Mouse (Mus musculus): ENCODE results near the gene Kif21a. TPM values are rescaled to one million over a fixed set of nuclear protein-coding genes. Genes with fewer than 3 reads are reported as not detected.

The Kif21a gene
- total RNA-seq (2014; fragmentation: Nextera tagmentation) (1.2 and 2.1 TPM in 2 replicates), total RNA-seq (2017) (0.14 and 1.3 TPM in 2 replicates)

GRCm38 (mm10) chr15:91049496-91050441, at the start of gene Kif21a:
Gene Kif21a (minus strand): TSS chr15:91049948.
- peak; percentile 71 for ATAC-seq (replicated peaks; ENCODE audit: low FRiP score, low TSS enrichment, poor library complexity, severe bottlenecking)

DNA sequence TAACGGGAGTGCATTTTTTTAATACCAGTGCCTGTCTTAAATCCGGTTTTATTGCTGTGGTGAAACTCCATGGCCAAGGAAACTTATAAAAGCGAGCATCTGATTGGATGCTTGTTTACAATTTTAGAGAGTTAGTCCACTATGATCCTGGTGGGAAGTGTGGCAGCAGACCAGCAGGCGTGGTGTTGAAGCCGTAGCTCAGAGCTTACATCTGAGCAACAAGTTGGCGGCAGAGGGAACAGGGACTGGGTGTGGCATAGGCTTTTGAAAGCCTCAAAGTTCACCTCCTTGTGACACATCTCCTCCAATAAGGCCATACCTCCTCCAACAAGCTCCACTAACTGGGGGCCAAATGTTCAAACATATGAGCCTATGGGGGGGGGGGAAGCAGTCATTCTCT, 46.9 kb upstream of the Kif21a start:
- no peak for ATAC-seq (replicated peaks; ENCODE audit: low FRiP score, low TSS enrichment, poor library complexity, severe bottlenecking)

DNA sequence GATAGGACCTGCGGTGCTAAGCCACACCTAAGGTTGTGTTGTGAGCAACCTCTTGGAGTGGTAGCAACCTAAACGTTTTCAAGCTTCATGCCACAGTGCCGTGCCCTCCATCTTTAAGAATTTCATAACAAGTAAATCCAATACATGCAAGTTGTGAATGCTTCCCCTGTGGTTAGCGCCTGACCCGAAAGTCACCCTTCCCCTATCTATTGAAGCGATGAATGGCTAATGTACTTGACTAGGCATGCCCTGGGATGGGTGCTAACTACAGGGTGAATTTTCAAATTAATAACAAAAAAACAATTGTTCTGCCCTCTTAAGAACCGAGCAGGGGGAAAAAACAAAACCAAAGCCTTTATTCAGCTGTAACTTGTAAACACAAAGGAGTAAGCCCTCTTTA, 39.7 kb upstream of the Kif21a start:
- ATAC-seq (replicated peaks; ENCODE audit: low FRiP score, low TSS enrichment, poor library complexity, severe bottlenecking) = no peak

DNA sequence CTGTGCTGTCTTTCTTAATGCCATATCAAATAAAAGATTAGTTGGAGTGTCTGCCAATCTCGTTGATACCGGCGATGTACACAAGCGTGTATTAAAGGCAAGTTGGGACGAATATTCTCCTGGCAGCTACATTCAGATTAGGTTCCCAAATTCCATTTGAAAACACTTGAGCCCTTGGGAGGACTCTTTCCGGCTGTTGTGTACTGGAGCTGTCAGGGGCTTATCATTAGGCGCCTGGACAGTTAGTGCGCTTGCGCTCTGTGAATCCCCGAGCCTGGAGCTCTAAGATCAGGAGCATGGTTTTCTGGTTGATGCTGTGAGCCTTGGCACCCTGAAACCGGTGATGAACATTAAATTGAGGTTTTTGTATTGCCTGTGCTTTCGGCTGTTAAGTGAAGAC, 38.3 kb upstream of the Kif21a start:
- ATAC-seq (replicated peaks; ENCODE audit: low FRiP score, low TSS enrichment, poor library complexity, severe bottlenecking) = no peak

DNA sequence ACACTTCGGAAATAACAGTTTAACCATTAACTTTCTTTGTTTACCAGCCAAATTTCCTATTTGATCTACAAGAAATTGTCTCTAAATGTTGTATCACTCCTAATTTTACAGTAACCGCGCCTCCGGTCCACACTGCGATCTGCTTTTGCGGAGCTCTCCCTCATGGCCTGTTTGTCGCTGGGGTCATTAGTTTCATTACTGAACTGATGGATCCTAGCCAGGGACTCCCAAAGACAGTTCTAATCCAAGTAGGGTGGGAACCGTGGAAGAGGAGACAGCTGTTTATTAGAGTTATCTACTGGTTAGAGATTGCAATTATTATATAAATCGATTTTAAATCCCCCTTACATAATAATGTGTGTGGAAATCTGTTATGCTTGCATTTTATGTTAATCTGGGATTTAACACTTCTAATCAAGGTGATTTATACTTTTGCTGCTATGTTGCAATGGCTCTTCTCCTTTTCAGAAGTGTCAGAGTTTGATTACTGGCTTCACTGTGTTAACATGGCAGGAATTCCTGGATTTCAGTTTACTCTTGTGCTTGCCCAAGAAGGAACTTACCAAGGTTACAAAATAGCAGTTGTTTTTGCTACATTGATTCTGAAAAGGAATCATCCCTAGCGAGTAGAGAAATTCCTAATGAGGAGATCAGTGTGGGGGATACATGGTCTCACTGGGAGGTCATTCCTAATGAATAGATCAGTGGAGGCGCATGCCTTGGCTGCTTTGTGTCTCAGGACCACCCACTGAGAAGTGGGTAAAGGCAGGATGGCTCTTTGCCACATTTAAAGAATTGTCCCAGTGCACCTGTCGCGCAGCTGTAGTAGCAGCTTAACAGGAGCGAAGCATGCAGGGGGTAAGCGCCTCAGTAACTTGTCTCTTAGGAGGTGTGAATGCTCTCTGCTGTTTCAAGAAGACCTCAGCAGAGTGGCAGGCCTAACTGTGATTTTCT, 28.0 kb upstream of the Kif21a start:
- ATAC-seq (replicated peaks; ENCODE audit: low FRiP score, low TSS enrichment, poor library complexity, severe bottlenecking) = no peak

DNA sequence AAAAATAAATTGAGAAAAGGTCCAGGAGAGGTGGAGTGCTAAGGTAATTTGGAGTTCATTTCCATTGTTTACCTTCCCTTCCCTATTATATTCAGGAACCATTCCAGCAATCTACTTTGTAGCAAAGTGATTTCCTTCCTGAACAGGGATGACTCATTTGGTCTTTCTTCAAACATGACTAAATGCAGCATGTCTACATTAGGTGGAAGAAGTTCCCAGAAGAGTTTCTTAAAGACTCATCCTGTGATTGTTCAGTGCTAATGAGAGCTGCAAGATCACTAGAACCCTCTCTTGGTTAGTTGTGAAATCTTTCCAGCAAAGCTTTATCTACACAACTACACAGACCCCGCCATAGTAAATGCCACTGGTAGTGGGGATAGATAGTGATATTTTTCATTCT, 22.7 kb upstream of the Kif21a start:
- no peak for ATAC-seq (replicated peaks; ENCODE audit: low FRiP score, low TSS enrichment, poor library complexity, severe bottlenecking)

DNA sequence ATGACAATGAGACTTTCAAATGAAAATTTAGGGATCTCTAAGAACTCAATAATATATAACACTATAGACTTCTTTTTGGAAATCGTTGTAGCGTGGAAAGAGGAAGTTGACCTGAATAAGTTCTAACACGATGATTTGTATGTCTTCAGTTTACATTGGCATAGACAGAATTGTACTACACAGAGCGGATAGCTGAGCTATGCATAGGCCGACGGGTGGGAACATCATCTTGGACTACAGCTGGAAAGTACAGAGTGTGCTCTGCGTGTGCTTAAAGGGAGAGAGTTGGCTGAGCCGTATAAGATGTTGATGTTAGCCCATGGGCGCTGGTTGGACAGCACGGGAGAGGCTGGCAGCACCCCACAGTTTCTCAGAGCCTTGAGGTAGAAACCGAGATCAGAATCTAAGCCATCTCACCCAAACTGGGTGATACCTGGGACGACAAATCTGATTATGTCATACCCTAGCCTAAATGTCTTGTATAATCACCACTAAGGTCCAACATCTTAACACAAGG, 14.6 kb upstream of the Kif21a start:
- ATAC-seq (replicated peaks; ENCODE audit: low FRiP score, low TSS enrichment, poor library complexity, severe bottlenecking) = no peak

DNA sequence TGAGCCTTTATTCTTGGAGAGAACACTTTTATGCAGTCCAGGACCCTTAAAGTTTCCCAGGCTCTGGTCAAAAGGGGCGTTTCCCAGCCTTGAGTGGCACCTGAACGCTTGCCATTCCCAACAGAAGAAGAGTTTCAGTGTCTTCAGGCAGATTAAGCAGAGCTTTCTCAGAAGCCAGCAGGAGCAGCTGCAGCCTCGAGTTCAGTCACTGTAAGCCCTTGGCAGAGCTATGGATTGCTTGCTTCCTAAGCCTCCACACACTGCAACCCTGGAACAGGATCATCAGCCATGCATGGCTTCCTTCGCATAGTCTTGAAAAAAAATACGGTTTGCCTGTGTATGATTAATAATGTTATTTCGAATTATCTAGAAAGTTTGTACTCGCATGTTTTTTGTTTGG, 14.1 kb upstream of the Kif21a start:
- ATAC-seq (replicated peaks; ENCODE audit: low FRiP score, low TSS enrichment, poor library complexity, severe bottlenecking) = no peak

DNA sequence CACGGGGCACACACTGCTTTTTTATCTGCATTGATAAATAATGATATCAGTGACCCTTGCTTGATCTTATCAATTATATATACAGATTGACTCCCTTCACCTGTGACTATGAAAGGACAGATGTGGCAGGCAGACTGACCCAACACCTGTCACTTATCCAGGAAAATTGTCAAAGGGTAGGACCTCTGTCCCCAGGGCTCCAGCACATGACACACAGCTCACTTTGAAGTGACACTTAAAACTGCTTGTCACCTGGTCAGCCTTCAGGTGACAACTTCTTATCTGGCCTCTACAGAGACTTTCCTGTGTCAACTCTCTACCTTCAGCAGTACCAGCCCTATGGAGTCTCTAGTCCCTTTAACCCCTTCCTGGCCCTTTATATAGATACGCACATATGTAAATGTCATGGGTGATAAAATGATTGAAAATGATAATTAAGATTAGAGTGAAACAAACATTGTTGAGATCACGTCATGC, 7.2 kb upstream of the Kif21a start:
- ATAC-seq (replicated peaks; ENCODE audit: low FRiP score, low TSS enrichment, poor library complexity, severe bottlenecking) = no peak

- ATAC-seq (replicated peaks; ENCODE audit: low FRiP score, low TSS enrichment, poor library complexity, severe bottlenecking) = no peak
Observed at GRCm38 (mm10) chr15:91056176-91056865, 6.6 kb upstream of the Kif21a start.

GRCm38 (mm10) chr15:91048951-91049495, 725 bp downstream of the Kif21a start:
- ATAC-seq (replicated peaks; ENCODE audit: low FRiP score, low TSS enrichment, poor library complexity, severe bottlenecking) = no peak

DNA sequence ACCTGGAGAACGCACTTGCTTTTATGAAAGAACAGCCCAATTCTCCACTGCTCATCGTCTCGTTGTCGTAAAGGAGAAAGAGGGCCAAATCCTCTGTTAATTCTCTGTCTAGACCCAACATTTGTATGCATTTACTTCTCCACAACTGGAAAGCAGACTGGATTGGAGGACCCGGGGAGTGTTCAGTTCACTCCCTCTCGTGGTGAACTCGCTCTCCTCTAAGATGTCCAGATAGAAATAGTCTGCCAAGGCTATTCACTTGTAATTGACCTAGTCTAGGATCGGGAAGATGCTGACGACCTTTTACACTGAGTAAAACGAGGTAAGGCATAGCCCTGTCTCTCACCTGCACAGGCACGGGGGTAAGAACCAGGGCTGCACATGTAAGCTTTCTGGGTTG, 2.1 kb downstream of the Kif21a start:
- no peak for ATAC-seq (replicated peaks; ENCODE audit: low FRiP score, low TSS enrichment, poor library complexity, severe bottlenecking)

GRCm38 (mm10) chr15:91046506-91046905, 3.2 kb downstream of the Kif21a start:
- no peak for ATAC-seq (replicated peaks; ENCODE audit: low FRiP score, low TSS enrichment, poor library complexity, severe bottlenecking)

GRCm38 (mm10) chr15:91043263-91043662, 6.5 kb downstream of the Kif21a start:
- ATAC-seq (replicated peaks; ENCODE audit: low FRiP score, low TSS enrichment, poor library complexity, severe bottlenecking) = no peak

DNA sequence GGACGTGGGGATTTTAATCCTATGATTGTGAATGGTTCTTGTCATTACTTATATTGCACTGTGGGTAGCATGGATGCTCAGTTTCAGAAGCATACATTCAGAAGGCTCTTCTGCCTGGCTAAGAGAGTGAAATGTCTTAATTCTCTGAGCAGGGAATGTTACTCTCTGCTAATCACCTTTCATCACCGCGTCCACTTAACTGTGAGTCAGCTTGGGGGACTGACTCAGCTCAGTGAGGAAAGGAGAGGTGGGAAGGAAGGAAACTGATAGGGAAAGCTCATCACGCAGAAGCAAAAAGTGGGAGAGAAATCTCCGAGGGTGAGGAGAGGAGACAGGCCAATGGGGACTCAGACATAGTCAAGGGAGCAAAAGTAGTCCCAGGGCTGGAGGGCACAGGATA, 10.9 kb downstream of the Kif21a start:
- ATAC-seq (replicated peaks; ENCODE audit: low FRiP score, low TSS enrichment, poor library complexity, severe bottlenecking) = no peak

DNA sequence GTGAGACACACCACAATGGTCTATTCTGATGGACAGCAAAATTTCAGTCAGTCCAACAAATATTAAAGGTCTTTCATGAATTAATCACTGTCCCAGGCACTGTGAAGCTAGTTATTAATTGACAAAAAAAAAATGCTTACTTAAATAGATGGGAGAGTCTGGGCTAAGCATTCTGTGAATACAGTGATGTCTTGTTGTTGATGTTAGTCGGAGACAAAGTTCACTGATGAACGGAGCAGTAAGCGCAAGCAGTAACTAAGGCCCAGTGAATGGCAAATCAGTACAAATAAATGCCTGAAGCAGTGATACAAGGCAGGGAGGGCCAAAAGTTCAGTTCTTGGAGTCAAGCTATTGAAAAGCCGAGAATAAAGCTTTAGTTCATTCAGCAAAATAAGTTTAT, 15.7 kb downstream of the Kif21a start:
- no peak for ATAC-seq (replicated peaks; ENCODE audit: low FRiP score, low TSS enrichment, poor library complexity, severe bottlenecking)

DNA sequence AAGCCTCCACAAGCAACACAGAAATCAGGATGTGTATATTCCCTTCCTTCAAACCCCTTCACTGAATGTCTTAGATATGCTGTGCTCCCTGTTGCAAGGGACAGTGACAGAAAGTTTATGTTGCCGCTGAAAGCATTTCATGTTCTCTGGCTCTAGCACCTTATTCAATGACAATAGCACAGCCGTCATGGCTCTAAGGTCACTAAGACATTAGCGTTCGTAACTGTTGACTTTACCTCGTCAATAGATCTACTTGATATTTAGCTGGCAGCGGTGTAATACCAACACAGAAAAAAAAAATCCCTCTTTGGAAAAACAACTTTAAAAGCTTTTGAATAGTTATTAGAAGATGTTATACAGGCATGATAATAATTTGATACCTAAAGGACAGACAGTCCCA, 16.2 kb downstream of the Kif21a start:
- ATAC-seq (replicated peaks; ENCODE audit: low FRiP score, low TSS enrichment, poor library complexity, severe bottlenecking) = no peak

DNA sequence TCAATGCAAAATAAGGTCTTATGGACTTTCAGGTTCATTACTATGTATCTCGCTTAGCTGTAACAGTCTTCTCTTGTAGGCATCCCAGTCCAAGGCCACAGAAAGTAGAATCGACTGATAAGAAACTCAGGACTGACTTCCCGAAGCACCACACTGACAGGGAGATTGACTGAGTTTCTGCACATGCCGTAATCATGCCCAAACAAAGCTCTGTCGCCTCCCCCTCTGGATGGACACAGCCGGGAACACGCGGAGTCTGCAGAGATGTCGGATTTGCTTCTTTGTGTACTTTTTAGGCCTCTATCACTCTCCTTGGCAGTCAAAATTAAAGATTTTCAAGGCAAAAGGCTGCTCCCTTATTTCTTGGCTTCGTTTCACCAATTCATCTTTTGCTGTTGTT, 20.8 kb downstream of the Kif21a start:
- no peak for ATAC-seq (replicated peaks; ENCODE audit: low FRiP score, low TSS enrichment, poor library complexity, severe bottlenecking)

GRCm38 (mm10) chr15:91028494-91028893, 21.3 kb downstream of the Kif21a start:
- ATAC-seq (replicated peaks; ENCODE audit: low FRiP score, low TSS enrichment, poor library complexity, severe bottlenecking) = no peak
